Mouse (Mus musculus): Measurements from ENCODE around the gene Gm13287.
A peak's percentile ranks its signal among the peaks of the same experiment; 100 is the strongest.
"Not testable (repeated sequence)": the region's sequence is repeated elsewhere in the genome, so short reads cannot be mapped to it uniquely, and the experiment has no call there.

The Gm13287 gene

DNA sequence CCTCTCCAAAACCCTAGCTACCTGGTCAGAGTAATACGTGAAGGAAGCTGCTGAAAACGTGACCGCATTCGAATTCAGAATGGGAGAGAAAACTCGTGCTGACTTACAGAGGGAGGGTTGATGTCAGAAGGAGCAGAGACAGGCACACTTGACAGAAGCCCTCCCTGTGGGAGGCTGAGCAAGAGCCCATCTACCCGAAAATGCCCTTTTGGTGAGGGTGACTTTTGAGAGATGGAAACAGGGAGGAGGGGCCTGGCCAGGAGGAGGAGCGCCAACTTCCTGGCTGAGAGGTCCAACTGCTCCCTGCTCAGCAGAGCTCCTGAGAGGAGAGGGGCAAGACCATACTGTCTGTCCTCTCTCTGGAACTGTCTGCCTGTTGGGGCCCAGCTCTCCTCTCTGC, 3.7 kb upstream of the Gm13287 start, which contains the start of gene Gm13285:
TSS of gene Gm13285 (plus strand) at position 301 of the 400 bp plus-strand sequence.
- not testable (repeated sequence) for DNase-seq

DNA sequence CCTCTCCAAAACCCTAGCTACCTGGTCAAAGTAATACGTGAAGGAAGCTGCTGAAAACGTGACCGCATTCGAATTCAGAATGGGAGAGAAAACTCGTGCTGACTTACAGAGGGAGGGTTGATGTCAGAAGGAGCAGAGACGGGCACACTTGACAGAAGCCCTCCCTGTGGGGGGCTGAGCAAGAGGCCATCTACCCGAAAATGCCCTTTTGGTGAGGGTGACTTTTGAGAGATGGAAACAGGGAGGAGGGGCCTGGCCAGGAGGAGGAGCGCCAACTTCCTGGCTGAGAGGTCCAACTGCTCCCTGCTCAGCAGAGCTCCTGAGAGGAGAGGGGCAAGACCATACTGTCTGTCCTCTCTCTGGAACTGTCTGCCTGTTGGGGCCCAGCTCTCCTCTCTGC, 2.2 kb downstream of the Gm13287 start, which contains the start of gene Gm13288:
TSS of gene Gm13288 (plus strand) at position 301 of the 400 bp plus-strand sequence.
- not testable (repeated sequence) for DNase-seq

DNA sequence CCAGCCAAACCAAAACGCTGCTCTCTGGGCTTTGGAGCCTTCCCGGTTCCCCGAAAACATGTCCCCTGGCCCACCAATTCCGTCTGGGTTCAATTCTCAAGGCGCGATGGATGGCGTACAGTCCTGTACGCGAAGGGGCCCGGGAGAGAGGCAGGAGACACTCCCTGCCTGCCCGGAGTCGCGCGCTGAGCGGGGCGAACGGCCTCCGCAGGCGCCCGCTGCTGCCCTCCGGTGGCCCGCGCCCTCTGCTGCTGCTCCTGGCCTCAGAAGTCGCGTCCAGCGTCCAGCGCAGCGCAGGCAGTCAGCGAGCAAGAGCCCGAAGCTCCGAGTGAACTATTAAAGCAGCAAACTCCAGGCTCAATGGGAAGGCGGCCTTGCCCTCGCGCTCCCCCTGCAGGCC, 2.7 kb downstream of the Gm13287 start:
- not testable (repeated sequence) for DNase-seq

DNA sequence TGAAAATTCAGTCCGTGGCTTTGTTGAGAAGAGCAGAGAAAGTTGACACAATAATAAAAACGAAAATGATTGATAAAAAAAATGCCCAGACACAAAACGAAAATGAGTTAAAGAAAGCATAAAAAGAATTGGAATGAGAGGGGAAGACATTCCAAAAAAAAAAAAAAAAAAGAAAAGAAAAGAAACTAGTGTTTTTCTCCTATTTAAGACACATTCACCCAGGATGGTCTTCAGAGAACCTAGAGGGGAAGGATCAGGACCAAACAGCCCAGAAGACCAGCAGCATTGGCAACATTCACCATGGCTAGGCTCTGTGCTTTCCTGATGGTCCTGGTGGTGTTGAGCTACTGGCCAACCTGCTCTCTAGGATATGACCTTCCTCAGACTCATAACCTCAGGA, 12.9 kb downstream of the Gm13287 start, which contains the start of gene Ifna7:
TSS of gene Ifna7 (plus strand) at position 301 of the 400 bp plus-strand sequence.
- no peak for DNase-seq

DNA sequence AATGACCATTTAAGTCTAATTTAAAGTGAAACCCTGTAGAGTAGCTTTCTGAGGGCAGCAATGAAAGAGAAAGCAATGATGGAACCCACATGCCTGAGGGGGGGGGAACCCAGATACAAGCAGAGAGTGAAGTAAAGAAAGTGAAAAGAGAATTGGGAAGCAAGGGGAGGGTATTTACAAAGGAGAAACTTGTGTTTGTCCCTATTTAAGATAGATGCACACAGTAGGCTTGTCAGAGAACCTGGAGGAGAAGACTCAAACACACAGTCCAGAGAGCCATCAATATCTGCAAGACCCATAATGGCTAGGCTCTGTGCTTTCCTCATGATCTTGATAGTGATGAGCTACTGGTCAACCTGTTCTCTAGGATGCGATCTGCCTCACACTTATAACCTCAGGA, 16.6 kb downstream of the Gm13287 start, which contains the start of gene Ifna11:
TSS of gene Ifna11 (plus strand) at position 301 of the 400 bp plus-strand sequence.
- DNase-seq, result no peak

DNA sequence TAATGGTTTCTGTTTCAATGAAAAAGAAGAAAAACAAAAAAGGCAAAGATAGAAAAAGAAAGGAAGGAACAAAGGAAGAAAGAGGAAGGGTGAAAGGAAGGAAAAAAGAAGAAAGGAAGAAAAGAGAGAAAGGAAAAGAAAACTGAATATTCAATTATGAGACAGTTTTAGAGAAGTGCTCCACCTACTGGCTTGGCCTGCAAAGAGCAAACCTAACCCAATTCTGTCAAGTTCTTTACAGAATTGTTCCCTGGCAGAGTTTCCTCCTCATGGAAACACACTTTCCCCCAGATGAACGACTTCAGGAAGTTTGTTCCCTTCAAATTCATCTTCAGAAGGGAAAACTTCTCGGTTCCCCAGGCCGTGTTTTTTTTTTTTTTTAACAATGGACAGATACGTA, 19.9 kb downstream of the Gm13287 start:
- DNase-seq, result no peak

DNA sequence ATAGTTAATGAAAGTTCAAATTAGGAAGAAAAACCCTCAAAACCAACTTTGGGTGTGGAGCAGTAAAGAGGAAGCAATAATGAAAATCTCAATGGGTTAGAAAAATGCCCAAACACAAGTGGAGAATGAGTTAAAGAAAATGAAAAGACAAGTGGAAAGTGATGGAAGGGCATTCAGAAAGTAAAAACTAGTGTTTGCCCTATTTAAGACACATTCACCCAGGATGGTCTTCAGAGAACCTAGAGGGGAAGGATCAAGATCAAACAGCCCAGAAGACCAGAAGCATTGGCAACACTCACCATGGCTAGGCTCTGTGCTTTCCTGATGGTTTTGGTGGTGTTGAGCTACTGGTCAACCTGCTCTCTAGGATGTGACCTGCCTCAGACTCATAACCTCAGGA, 24.1 kb downstream of the Gm13287 start, which contains the start of gene Ifna6:
TSS of gene Ifna6 (plus strand) at position 301 of the 400 bp plus-strand sequence.
- DNase-seq, result not testable (repeated sequence)

DNA sequence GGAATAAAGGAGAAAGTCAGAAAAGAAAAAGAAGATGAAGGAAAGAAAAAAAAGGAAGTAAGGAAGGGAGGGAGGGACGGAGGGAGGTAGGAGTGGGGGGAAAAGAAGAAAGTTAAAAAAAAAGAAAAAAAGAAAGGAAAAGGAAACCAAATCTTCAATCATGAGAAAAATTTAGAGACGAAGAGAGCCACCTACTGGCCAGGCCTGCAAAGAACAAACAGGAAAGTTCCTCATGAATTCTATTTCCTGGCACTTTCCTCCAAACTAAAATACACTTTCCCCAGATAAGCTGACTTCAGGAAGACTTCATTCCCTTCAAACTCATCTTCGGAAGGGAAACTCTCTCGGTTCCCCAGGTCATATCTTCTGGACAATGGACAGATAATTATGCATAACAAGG, 27.5 kb downstream of the Gm13287 start:
- peak in 1 of 2 experiments; percentile 15 for DNase-seq

DNA sequence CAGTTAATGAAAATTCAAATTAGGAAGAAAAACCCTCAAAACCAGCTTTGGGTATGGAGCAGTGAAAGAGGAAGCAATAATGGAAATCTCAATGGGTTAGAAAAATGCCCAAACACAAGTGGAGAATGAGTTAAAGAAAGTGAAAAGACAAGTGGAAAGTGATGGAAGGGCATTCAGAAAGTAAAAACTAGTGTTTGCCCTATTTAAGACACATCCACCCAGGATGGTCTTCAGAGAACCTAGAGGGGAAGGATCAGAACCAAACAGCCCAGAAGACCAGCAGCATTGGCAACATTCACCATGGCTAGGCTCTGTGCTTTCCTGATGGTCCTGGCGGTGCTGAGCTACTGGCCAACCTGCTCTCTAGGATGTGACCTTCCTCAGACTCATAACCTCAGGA, 32.2 kb downstream of the Gm13287 start, which contains the start of gene Ifna5:
TSS of gene Ifna5 (plus strand) at position 301 of the 400 bp plus-strand sequence.
- DNase-seq, result not testable (repeated sequence)

DNA sequence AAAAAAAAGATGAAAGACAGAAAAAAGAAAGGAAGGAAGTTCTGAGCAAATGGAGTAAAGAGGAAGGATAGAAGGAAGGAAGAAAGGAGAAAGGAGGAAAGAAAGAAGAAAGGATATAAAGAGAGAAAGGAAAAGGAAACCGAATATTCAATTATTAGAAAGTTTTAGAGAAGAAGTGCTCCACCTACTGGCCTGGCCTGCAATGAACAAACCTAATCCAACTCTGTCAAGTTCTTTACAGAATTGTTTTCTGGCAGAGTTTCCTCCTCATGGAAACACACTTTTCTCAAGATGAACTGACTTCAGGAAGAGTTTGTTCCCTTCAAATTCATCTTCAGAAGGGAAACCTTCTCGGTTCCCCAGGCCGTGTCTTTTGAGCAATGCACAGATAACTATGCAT, 35.8 kb downstream of the Gm13287 start:
- DNase-seq, result no peak

DNA sequence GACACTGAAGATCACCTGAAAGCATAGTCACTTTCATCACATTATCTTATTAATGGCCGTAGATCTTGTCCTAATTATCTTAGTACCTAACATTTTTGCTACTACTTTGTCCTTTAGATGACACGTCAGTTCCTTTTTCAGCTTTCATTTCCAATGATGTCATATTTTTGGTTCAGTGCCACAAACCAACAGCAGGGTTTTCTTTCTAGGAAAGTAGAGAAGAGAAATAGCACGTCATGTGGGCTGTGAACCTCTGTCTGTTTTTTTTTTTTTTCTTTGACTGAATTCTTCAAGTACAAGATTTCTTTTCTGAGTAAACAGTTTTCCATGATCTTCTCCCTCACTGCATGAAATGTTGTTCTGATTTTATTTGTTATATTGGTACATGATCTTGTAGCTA, 37.0 kb downstream of the Gm13287 start:
- no peak for DNase-seq

DNA sequence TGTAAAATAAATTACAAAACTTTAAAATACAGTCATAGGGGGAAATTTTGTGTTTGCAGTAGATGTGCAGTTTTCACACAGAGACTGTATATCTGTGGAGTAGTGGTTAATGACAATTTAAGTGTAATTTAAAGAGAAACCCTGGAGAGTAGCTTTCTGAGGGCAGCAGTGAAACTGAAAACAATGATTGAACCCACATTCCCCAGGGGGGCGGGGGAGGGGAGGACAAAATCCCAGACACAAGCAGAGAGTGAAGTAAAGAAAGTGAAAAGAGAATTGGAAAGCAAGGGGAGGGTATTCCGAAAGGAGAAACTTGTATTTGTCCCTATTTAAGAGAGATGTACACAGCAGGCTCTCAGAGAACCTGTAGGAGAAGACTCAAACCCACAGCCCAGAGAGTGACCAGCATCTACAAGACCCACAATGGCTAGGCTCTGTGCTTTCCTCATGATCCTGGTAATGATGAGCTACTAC, 38.4 kb downstream of the Gm13287 start, which contains the start of gene Ifna4:
TSS of gene Ifna4 (plus strand) at position 424 of the 474 bp plus-strand sequence.
- DNase-seq, result no peak

DNA sequence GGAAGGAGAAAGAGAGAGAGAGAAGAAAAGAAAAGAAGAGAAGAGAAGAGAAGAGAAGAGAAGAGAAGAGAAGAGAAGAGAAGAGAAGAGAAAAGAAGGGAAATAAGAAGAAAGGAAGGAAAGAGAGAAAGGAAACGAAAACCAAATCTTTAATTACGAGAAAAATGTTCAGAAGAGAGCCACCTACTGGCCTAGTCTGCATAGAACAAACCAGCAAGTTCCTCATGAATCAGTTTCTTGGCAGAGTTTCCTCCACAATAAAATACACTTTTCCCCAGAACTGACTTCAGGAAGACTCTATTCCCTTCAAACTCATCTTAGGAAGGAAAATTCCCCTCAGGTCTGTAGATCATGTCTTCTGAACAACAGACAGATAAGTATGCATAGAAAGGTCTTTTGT, 42.3 kb downstream of the Gm13287 start:
- DNase-seq, result no peak

DNA sequence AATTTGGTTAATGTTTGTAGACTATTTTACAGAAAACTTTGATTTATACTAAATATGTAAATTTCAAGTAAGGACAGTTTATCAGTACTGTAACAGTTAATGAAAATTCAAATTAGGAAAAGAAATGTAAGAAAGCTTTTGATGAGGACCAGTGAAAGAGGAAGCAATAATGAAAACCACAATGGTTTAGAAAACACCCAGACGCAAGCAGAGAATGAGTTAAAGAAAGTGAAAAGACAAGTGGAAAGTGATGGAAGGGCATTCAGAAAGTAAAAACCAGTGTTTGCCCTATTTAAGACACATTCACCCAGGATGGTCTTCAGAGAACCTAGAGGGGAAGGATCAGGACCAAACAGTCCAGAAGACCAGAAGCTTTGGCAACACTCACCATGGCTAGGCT, 46.6 kb downstream of the Gm13287 start, which contains the start of gene Ifna1:
TSS of gene Ifna1 (plus strand) at position 390 of the 400 bp plus-strand sequence.
- no peak for DNase-seq

DNA sequence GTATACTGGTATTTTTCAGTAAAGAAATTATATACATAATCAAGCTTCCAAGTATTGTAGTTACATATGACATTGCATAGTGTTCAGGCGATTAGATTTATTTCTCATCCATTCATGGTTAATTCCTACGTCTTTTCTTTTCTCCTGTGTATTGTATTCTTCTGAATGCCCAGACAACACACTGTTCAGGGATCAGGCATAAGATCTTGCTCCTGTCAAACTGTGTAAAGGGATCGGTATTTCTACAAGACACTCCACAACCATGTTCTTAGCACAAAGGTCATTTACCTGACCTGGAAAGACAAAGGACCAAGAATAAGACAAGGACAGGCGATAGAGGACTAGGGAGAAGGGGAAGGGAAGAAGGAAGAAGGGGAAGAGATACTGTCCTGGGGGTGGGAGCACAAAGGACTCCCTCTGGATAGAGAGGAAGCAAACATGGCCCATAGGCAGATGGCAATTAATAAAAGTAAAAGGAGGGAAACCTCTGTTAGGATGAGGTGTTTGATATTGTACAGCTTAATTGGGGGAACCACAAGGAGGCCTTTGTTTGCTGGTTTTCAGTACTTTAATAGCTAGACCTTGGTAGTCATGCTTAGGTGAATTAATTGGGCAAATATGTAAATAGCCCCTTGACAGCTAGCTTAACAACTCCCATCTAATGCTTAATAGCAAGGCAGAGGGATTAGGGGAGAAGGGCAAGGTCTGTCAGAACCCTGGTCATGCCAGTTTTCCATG, 48.1 kb downstream of the Gm13287 start:
- DNase-seq, result no peak

Data from cerebellum, postnatal 36 days (tissue).